Mouse (Mus musculus): Measurements from ENCODE around the gene Olah. TPM values are rescaled to one million over a fixed set of nuclear protein-coding genes. Genes with fewer than 3 reads are reported as not detected.

The Olah gene
- polyA plus RNA-seq (2012; rRNA removed), result not detected in 2 replicates

GRCm38 (mm10) chr2:3397110-3397509 lies at the start of gene Olah:
Olah (minus strand) TSS chr2:3397210.

GRCm38 (mm10) chr2:3423841-3424578 lies 27.0 kb upstream of the Olah start, which contains the start of gene Dclre1c:
Dclre1c (plus strand) TSS chr2:3424131.

GRCm38 (mm10) chr2:3422548-3422947 lies 25.5 kb upstream of the Olah start, which contains the start of gene Meig1:
Meig1 (minus strand) TSS chr2:3422648.

GRCm38 (mm10) chr2:3335611-3336301 lies 61.3 kb downstream of the Olah start, which contains the start of gene Acbd7:
Acbd7 (plus strand) TSS chr2:3336168.

GRCm38 (mm10) chr2:3332484-3333242 lies 64.3 kb downstream of the Olah start, which contains the start of gene Rpp38:
Rpp38 (minus strand) TSS chr2:3332643.

Other genes starting within 250 kb of the Olah start
- gene Nmt2, start 113.0 kb downstream of the Olah start, polyA plus RNA-seq (2012; rRNA removed), result 4.9 and 5.0 TPM in 2 replicates
- 6.0 and 6.7 TPM in 2 replicates for gene Rpp38, start 64.6 kb downstream of the Olah start, polyA plus RNA-seq (2012; rRNA removed)
- gene Acbd7, start 61.0 kb downstream of the Olah start, polyA plus RNA-seq (2012; rRNA removed), result 0.23 and 0.48 TPM in 2 replicates
- gene Meig1, start 25.4 kb upstream of the Olah start, polyA plus RNA-seq (2012; rRNA removed), result not detected in 2 replicates
- 5.4 and 6.2 TPM in 2 replicates for gene Dclre1c, start 26.9 kb upstream of the Olah start, polyA plus RNA-seq (2012; rRNA removed)
- gene Suv39h2, start 77.8 kb upstream of the Olah start, polyA plus RNA-seq (2012; rRNA removed), result 1.5 TPM in 2 replicates
- gene Gm45902, start 115.6 kb upstream of the Olah start, polyA plus RNA-seq (2012; rRNA removed), result 0.79 and 0.89 TPM in 2 replicates
- 29.2 and 31.6 TPM in 2 replicates for gene Hspa14, start 115.6 kb upstream of the Olah start, polyA plus RNA-seq (2012; rRNA removed)
- 0.14 and 0.16 TPM in 2 replicates for gene Cdnf, start 115.8 kb upstream of the Olah start, polyA plus RNA-seq (2012; rRNA removed)
- gene Fam107b, start 173.3 kb upstream of the Olah start, polyA plus RNA-seq (2012; rRNA removed), result 17.0 and 17.5 TPM in 2 replicates

Measured in liver, embryonic 18 days (tissue).